Mouse (Mus musculus) myocyte (in vitro differentiated cells): Measurements from ENCODE around the gene Vamp8. TPM values are rescaled to one million over a fixed set of nuclear protein-coding genes. Genes with fewer than 3 reads are reported as not detected.

Experiments
- H3K27me3 ChIP-seq: one replicate; pipeline ENCODE4 v1.6.1; 2011; ENCODE audit not compliant: control insufficient read depth, insufficient read depth, insufficient read length
- H3K36me3 ChIP-seq: one replicate; pipeline ENCODE4 v1.6.1; 2011; ENCODE audit not compliant: control insufficient read depth, insufficient read depth
- H3K4me2 ChIP-seq: one replicate; pipeline ENCODE4 v1.6.1; 2011; ENCODE audit warnings: low read depth, control low read depth
- H3K4me3 ChIP-seq: one replicate; pipeline ENCODE4 v1.5.1; 2011; ENCODE audit warnings: mild to moderate bottlenecking, control low read depth, moderate library complexity
- H3K79me2 ChIP-seq: one replicate; pipeline ENCODE4 v1.6.1; 2011; ENCODE audit not compliant: control insufficient read depth, insufficient read depth
- H3ac ChIP-seq: one replicate; pipeline ENCODE4 v1.6.1; 2011; ENCODE audit not compliant: control insufficient read depth, insufficient read length
- CEBPB ChIP-seq: IDR thresholded peaks from 2 replicates; pipeline ENCODE4 v1.6.1; 2011; ENCODE audit warnings: mild to moderate bottlenecking, moderate library complexity; ENCODE audit not compliant: poor library complexity, insufficient read depth, severe bottlenecking
- E2F4 ChIP-seq: IDR thresholded peaks from one replicate; pipeline ENCODE4 v1.6.1; 2011; ENCODE audit warnings: mild to moderate bottlenecking, control low read depth, moderate library complexity; ENCODE audit not compliant: insufficient read depth
- MAX ChIP-seq: IDR thresholded peaks from one replicate; pipeline ENCODE4 v1.6.1; 2011; ENCODE audit warnings: low read depth, mild to moderate bottlenecking, control low read depth
- MYOD1 ChIP-seq, 3 experiments: IDR thresholded peaks; one replicate each; pipeline ENCODE4 v1.6.1; 2011; ENCODE audit warnings: control low read depth in 2 of 3, low read depth in 2 of 3, mild to moderate bottlenecking in 2 of 3, moderate library complexity in 1 of 3; ENCODE audit not compliant: insufficient read length in 2 of 3, control insufficient read depth in 1 of 3
- MYOG ChIP-seq, 3 experiments: IDR thresholded peaks; one replicate each; pipeline ENCODE4 v1.6.1; 2011; ENCODE audit warnings: control low read depth in 2 of 3, low read depth in 2 of 3, mild to moderate bottlenecking in 2 of 3; ENCODE audit not compliant: insufficient read length in 2 of 3, control insufficient read depth in 1 of 3, insufficient read depth in 1 of 3
- POLR2A ChIP-seq: IDR thresholded peaks from one replicate; pipeline ENCODE4 v1.6.1; 2011; ENCODE audit warnings: low read depth, mild to moderate bottlenecking, control low read depth, moderate library complexity; ENCODE audit not compliant: insufficient read length
- POLR2AphosphoS2 ChIP-seq: IDR thresholded peaks from one replicate; pipeline ENCODE4 v1.6.1; 2011; ENCODE audit warnings: low read depth, control low read depth; ENCODE audit not compliant: insufficient read length
- REST ChIP-seq: IDR thresholded peaks from one replicate; pipeline ENCODE4 v1.6.1; 2011; ENCODE audit warnings: mild to moderate bottlenecking, control low read depth, moderate library complexity; ENCODE audit not compliant: insufficient read depth, insufficient read length
- SRF ChIP-seq: IDR thresholded peaks from one replicate; pipeline ENCODE4 v1.6.1; 2011; ENCODE audit warnings: low read depth; ENCODE audit not compliant: control insufficient read depth, insufficient read length
- TCF12 ChIP-seq: IDR thresholded peaks from one replicate; pipeline ENCODE4 v1.6.1; 2011; ENCODE audit warnings: mild to moderate bottlenecking, control low read depth; ENCODE audit not compliant: poor library complexity, insufficient read depth, severe bottlenecking
- TCF3 ChIP-seq: IDR thresholded peaks from one replicate; pipeline ENCODE4 v1.6.1; 2011; ENCODE audit warnings: low read depth, control low read depth; ENCODE audit not compliant: insufficient read length
- USF1 ChIP-seq: IDR thresholded peaks from one replicate; pipeline ENCODE4 v1.6.1; 2011; ENCODE audit warnings: low read depth, mild to moderate bottlenecking, control low read depth, moderate library complexity
- polyA plus RNA-seq: library from polyadenylated mRNA; unstranded; fragments of >200 nt; fragmentation: generic; extraction: Trizol; gene quantifications from one replicate; pipeline ENCODE4 v1.2.1, GENCODE M21; 2012; ENCODE audit warnings: missing spikeins

The Vamp8 gene
- polyA plus RNA-seq, 1 experiment, result 107 TPM

DNA sequence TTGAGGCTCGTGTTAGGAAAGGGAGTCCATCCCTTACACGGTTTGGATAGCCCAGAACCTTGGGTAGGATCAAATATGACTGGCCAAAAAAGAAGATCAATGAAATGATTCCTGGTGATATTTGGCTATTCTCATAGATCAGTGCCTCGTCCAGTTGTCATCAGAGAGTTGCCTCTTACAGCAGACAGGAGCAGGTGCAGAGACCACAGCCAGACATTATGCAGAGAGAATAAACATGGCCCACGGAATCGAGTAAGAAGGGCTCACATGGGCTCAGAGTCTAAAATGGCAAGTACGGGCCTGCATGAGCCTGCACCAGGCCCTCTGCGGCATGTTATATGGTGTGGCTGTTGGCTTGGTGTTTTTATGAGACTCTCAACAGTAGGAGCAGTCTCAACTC is 14.9 kb upstream of the Vamp8 start:
- Histone ChIP-seq H3K36me3 (no peaks in the 10 kb centered on the region), H3K4me3 (no peak overlapping the region), H3K27me3 (no peaks in the 10 kb centered on the region), H3ac (no peak overlapping the region), H3K4me2 (no peak overlapping the region), H3K79me2 (no peaks in the 10 kb centered on the region)
- TF ChIP-seq MYOD1 (IDR thresholded peaks at IDR 0.05; ENCODE audit: control insufficient read depth in 1 of 3, insufficient read length in 2 of 3, low read depth in 2 of 3), result peak; percentile 69 to 88 (median 84)
- no peak for TF ChIP-seq TCF3
- no peak for TF ChIP-seq POLR2A
- TF ChIP-seq MYOG (IDR thresholded peaks at IDR 0.05; ENCODE audit: control insufficient read depth in 1 of 3, insufficient read depth in 1 of 3, insufficient read length in 2 of 3, low read depth in 2 of 3), result peak in 2 of 3 experiments; percentile 37 to 55

DNA sequence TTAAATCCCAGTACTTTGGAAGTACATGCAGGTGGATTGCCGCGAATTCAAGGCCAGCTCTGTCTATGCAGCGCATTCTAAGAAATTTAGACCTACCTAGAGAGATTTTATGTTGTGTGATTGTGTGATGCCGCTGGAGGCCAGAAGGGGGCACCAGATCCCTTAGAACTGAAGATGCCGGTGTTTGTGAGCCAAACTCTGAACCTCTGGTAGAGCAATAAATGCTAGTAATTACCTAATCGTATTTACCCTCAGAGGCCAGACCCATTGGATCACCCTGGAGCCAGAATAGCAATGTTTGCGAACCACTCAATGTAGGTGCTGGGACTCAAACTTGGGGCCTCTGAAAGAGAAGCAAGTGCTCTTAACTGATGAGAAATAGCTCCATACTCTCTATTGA is 11.4 kb upstream of the Vamp8 start:
- no peak overlapping the region for H3K4me2 ChIP-seq
- H3K79me2 ChIP-seq, result no peaks in the 10 kb centered on the region
- no peaks in the 10 kb centered on the region for H3K36me3 ChIP-seq
- no peak overlapping the region for H3ac ChIP-seq
- TF ChIP-seq TCF12 (no peak), SRF (no peak), TCF3 (no peak), MYOD1 (IDR thresholded peaks at IDR 0.05; ENCODE audit: control insufficient read depth in 1 of 3, insufficient read length in 2 of 3, low read depth in 2 of 3) (no peak), MAX (no peak), POLR2A (no peak), CEBPB (no peak), E2F4 (no peak), POLR2AphosphoS2 (no peak), USF1 (no peak)
- H3K27me3 ChIP-seq, result no peaks in the 10 kb centered on the region
- no peak overlapping the region for H3K4me3 ChIP-seq

DNA sequence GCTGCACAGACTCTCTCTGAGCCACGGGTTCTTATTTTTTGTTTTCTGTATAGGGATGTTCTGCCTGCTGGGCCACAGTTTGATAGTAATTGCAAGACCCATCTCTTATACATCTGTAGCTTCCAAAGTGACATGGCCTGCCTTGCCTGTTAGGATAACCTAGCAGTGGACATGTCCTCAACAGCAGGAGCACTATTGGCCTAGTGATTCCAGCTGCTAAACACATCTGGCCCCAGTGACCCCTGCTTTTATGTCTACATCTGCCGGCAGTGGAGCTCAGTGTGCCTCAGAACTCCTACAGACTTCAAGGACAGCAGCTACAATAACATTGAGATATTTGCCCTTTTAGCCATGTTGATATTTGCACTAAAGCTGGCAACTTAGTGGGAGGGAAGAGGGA is 9.5 kb upstream of the Vamp8 start:
- H3ac ChIP-seq, result no peak overlapping the region
- no peaks in the 10 kb centered on the region for H3K27me3 ChIP-seq
- TF ChIP-seq MYOD1 (IDR thresholded peaks at IDR 0.05; ENCODE audit: control insufficient read depth in 1 of 3, insufficient read length in 2 of 3, low read depth in 2 of 3) (no peak), REST (no peak), MYOG (IDR thresholded peaks at IDR 0.05; ENCODE audit: control insufficient read depth in 1 of 3, insufficient read depth in 1 of 3, insufficient read length in 2 of 3, low read depth in 2 of 3) (no peak), POLR2A (no peak), USF1 (no peak), TCF3 (no peak), SRF (no peak), E2F4 (no peak), TCF12 (no peak), MAX (no peak), POLR2AphosphoS2 (no peak), CEBPB (no peak)
- H3K4me2 ChIP-seq, result no peak overlapping the region
- H3K79me2 ChIP-seq, result no peaks in the 10 kb centered on the region
- H3K36me3 ChIP-seq, result no peaks in the 10 kb centered on the region
- no peak overlapping the region for H3K4me3 ChIP-seq

DNA sequence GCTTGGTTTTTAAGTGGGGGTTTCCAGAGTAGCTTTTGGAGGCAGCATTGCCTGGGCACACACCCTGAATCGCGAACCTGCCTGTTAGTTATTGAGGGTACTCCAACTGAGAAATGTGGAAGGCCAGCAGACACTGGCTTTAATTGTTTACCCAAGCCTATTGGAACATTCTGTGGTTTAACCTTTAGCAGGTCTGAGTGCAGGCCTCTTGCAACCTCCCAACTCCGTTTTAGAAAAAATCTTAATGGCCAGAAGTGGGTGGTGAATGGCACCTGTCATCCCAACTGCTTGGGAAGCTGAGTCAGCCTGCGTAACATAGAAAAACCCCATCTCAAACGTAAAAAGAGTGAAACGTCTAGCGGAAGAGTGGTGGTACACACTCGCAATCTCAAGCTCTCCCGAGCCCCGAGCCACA is 6.3 kb upstream of the Vamp8 start:
- Histone ChIP-seq H3K79me2 (no peaks in the 10 kb centered on the region), H3K36me3 (no peaks in the 10 kb centered on the region), H3K27me3 (no peaks in the 10 kb centered on the region), H3ac (no peak overlapping the region), H3K4me2 (peak overlapping the region; percentile 18), H3K4me3 (no peak overlapping the region)
- TF ChIP-seq USF1 (no peak), MYOG (IDR thresholded peaks at IDR 0.05; ENCODE audit: control insufficient read depth in 1 of 3, insufficient read depth in 1 of 3, insufficient read length in 2 of 3, low read depth in 2 of 3) (peak in 2 of 3 experiments; percentile 21 to 53), REST (no peak), POLR2AphosphoS2 (no peak), POLR2A (no peak), TCF3 (peak; percentile 14), MYOD1 (IDR thresholded peaks at IDR 0.05; ENCODE audit: control insufficient read depth in 1 of 3, insufficient read length in 2 of 3, low read depth in 2 of 3) (peak; percentile 9 to 86 (median 61)), SRF (no peak), E2F4 (no peak), MAX (no peak), CEBPB (no peak), TCF12 (peak; percentile 52)

DNA sequence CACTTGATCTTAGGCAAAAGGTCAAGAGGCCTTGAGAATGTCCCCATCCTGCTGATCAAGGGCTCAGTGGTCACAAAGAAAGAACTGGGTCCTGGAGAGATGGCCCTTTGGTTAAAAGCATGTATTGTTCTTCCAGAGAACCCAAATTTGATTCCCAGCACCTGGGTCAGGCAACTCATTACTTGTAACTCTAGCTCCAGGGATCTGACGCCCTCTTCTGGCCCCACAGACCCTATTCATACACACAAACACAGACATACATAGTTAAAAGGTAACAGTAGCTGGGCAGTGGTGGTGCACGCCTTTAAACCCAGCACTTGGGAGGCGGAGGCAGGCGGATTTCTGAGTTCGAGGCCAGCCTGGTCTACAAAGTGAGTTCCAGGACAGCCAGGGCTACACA is 1.8 kb upstream of the Vamp8 start:
- Histone ChIP-seq H3K4me3 (no peak overlapping the region), H3K4me2 (no peak overlapping the region), H3K79me2 (no peaks in the 10 kb centered on the region), H3K27me3 (no peaks in the 10 kb centered on the region), H3K36me3 (peaks cover 3% of the 10 kb centered on the region), H3ac (no peak overlapping the region)
- TF ChIP-seq REST (no peak), CEBPB (no peak), TCF12 (no peak), USF1 (no peak), MAX (no peak), POLR2AphosphoS2 (no peak), SRF (no peak), E2F4 (no peak)
